Mouse (Mus musculus) small intestine, adult 10 weeks (tissue): ENCODE data around the gene Cyb561d1. TPM values are rescaled to one million over a fixed set of nuclear protein-coding genes. Genes with fewer than 3 reads are reported as not detected.

Experiments
- polyA plus RNA-seq: library from polyadenylated mRNA; stranded (reverse); fragments of 350-450 nt; fragmentation: Illumina TruSeq; extraction: RNeasy Lipid Tissue Mini Kit (QIAGEN cat#74804); gene quantifications from one replicate; pipeline ENCODE4 v1.2.3, GENCODE M21; 2014; ENCODE audit warnings: low replicate concordance

Gene Cyb561d1
- 7.5 TPM for polyA plus RNA-seq

GRCm38 (mm10) chr3:108200329-108201323, at the start of gene Cyb561d1:
Gene Cyb561d1 (minus strand): TSS chr3:108201212.

GRCm38 (mm10) chr3:108226558-108227350, 25.7 kb upstream of the Cyb561d1 start, which contains the start of gene Sypl2:
Gene Sypl2 (minus strand): TSS chr3:108226648.

GRCm38 (mm10) chr3:108210771-108211139, 9.7 kb upstream of the Cyb561d1 start, which contains the start of gene Atxn7l2:
Gene Atxn7l2 (minus strand): TSS chr3:108210934.

GRCm38 (mm10) chr3:108186098-108187047, 14.6 kb downstream of the Cyb561d1 start, which contains the start of gene Amigo1:
Gene Amigo1 (plus strand): TSS chr3:108186335.

GRCm38 (mm10) chr3:108154656-108155055, 46.4 kb downstream of the Cyb561d1 start, which contains the start of gene Gpr61:
Gene Gpr61 (minus strand): TSS chr3:108154882.

Other genes starting within 250 kb of the Cyb561d1 start
- 182 TPM for gene Gstm3, start 231.9 kb downstream of the Cyb561d1 start, polyA plus RNA-seq
- 49.4 TPM for gene Gstm2, start 214.8 kb downstream of the Cyb561d1 start, polyA plus RNA-seq
- 30.0 TPM for gene Gstm1, start 183.2 kb downstream of the Cyb561d1 start, polyA plus RNA-seq
- 8.7 TPM for gene Gstm4, start 156.3 kb downstream of the Cyb561d1 start, polyA plus RNA-seq
- gene Ampd2, start 114.6 kb downstream of the Cyb561d1 start, polyA plus RNA-seq, result 4.9 TPM
- 1.3 TPM for gene Gnat2, start 108.4 kb downstream of the Cyb561d1 start, polyA plus RNA-seq
- 363 TPM for gene Gnai3, start 55.1 kb downstream of the Cyb561d1 start, polyA plus RNA-seq
- not detected for gene Gpr61, start 46.3 kb downstream of the Cyb561d1 start, polyA plus RNA-seq
- 4.0 TPM for gene Amigo1, start 14.9 kb downstream of the Cyb561d1 start, polyA plus RNA-seq
- gene Atxn7l2, start 9.7 kb upstream of the Cyb561d1 start, polyA plus RNA-seq, result 2.3 TPM
- 3.5 TPM for gene Sypl2, start 25.4 kb upstream of the Cyb561d1 start, polyA plus RNA-seq
- 99.9 TPM for gene Psma5, start 55.7 kb upstream of the Cyb561d1 start, polyA plus RNA-seq
- gene Sort1, start 82.9 kb upstream of the Cyb561d1 start, polyA plus RNA-seq, result 34.5 TPM
- not detected for gene Mybphl, start 163.7 kb upstream of the Cyb561d1 start, polyA plus RNA-seq
- not detected for gene Psrc1, start 182.6 kb upstream of the Cyb561d1 start, polyA plus RNA-seq
- gene Celsr2, start 214.3 kb upstream of the Cyb561d1 start, polyA plus RNA-seq, result 0.15 TPM
- gene Sars, start 244.0 kb upstream of the Cyb561d1 start, polyA plus RNA-seq, result 6.9 TPM